Mouse (Mus musculus): ENCODE measurements around the gene Lpp.

The Lpp gene

DNA sequence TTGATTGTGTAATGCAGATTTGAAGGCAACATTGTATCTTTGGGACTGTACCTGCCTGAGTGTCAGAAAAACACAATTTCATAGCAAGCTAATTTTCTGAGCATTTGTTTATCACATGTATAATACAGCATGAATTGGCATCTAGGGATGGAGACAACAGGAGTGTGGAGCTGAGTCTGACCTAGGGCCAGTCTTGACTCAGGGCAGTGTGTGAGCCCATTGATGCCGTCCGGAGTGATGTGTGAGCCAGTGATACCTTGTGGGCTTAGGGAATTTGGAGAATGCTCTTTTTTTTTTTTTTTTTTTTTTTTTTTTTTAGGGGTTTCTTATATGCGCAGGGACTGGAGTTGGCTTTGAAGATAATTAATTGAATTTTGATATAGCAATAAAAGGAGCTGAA lies 174.3 kb downstream of the Lpp start:
- DNase-seq = no peak

DNA sequence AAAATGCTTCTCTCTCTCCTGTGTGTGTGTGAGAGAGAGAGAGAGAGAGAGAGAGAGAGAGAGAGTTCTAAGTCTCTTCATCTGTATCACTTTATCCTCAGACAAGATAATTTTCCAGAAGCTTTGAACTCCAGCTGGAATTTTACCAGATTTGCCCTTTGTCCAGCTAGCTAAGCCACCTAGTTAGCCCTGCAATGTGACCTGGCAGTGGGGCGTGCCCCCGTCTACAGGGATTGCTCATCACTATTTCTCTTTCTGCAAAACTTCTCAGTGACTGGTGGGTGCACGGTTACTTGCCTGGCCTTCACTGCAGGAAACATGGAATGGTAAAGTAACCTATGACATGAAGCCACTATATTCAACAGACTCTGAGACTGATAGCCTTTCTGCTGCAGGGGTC lies 174.8 kb downstream of the Lpp start:
- DNase-seq = no peak

DNA sequence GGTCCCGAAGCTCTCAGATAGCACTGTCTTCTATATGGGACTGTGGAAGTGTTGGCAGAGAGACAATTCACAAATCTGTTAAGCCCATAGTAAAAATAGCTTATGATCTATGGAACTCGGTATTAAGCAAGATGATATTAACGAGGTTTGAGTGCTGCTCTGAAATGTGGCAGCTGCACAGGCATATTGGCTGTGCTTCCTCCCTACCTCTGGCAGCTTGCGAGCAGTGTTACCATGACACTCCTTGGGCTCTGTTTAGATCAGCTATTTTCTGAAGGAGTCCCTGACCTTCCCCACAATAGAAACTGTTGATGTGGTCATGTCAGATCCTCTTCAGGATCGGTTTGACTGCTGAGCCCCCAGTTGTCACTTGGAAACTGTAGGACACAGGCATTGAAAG lies 176.4 kb downstream of the Lpp start:
- no peak for DNase-seq

DNA sequence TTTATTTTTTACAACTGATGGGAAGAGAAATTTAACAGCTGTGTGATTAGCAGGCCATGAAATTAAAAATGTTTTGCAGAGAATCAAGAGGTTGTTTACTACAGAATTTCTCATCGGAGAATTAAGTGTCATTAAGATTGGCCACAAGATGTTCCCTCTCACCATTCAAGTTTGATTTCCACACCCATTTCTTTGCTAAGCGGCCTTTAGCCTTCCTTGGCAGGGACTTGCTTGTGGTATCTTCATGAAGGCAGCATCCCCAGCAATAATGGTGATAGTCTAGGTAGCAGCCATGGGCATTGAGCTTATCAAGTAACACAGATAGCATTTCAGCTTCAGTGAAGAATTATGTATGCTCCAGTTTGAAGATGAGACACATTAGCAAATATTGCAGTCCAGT lies 183.7 kb downstream of the Lpp start:
- no peak for DNase-seq

DNA sequence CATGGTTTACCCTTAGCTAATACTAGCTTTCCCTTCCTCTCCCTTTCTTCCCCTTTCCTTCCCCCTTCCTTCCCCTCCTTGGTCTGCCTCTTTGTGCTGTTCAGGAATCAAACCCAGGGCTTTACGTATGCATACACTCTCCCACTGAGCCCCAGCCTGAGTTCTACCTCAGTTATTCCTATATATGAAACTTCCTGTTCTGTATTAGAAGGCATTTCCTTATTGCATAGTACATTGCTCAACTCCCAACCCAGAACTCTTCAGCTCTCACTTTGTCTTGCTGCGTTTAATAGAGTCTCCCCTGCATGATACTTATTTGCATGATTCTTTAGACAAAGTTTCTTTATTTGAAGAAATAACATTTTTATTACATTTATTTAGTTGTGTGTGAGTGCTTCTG lies 184.5 kb downstream of the Lpp start:
- DNase-seq = no peak

DNA sequence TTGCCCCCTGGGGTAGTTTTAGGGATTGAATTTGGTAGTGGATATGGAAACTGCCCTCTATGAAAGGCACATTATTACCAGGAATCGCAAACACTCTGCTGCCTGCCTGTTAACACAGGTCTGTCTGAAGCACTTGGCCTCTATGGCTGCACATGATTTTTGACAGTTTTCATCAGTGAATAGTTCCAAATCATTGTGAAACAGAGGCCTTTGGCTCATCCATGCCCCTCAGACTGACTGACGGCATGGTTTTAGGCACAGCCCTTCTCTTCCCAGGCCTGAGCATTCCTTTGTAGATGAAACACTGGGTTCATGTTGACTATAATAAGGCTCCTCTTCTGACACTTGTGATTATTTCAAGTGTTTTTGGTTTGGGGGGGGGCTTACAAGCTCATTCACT lies 189.5 kb downstream of the Lpp start:
- no peak for DNase-seq

DNA sequence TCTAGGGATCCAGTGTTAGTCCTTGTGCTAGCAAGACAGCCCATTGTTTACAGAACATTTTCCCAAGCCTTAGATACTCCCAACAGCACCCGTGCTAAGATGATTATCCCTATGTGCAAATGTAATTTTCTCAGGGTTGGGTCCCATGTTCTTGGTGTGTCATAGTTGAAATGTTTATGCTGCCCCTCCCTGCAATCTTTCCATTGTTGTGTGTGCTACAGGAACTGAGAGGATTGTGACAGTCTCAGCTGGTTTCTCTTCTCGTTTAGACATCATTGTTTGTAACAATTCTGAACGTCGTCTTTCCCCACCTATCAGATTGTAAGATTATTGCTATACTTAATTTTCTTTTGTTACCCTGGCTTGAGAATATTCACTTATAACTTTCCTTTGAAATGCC lies 200.2 kb downstream of the Lpp start:
- no peak for DNase-seq

DNA sequence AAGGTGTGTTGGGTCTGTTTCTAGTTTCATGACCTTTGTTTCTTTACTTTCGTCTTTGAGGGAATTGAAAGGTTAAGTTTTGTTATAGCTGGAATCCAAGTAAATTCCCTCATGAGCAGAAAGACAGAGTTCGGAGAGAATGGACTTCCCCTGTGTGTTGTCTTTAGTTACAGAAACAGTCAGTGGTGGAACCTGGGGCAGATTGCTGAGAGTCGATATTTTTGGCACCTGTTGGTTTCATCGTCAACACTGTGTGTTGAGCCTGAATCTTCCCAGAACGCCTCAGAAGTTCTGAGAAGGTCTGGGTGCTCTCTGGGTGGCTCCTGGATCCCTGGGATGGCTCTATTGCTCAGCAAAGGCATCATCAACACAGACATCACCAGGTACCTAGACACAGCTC lies 201.2 kb downstream of the Lpp start:
- DNase-seq = no peak

DNA sequence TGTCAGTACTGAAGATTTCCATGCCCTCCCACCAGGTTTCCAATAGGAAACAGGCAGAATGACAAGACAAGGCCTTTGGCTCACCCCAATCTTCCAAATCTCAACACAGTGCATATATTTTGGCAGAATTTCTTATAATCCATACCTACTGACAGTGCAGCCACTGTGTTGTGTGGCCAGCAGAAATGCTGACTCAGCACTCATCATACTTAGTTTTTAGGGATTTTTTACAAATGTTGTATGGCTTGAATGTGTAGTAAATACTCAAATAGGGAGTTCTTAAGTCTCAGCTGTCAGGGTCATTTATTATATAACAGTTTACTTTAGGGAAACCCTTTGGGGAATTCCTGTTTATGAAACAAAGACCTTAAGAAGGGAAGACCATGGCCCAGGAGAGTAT lies 202.2 kb downstream of the Lpp start:
- DNase-seq = no peak

DNA sequence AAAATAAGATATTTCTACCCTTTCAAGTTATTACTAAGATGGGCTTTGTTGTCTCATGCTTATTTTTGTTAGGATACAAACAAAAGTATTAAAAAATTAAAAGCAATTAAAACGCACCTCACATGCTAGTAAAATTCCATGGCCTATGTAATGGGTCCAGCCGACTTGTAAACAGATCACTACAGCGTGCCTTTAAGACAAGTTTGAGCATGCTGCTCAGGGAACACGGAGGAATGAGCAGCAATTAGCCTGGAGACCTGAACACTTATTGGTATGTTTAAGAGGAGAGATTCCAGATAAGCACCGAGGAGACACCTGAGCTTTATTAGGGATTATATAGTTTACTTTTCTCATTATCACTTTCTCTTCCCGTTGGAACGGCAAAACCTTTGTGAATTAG lies 205.3 kb downstream of the Lpp start:
- DNase-seq = no peak

DNA sequence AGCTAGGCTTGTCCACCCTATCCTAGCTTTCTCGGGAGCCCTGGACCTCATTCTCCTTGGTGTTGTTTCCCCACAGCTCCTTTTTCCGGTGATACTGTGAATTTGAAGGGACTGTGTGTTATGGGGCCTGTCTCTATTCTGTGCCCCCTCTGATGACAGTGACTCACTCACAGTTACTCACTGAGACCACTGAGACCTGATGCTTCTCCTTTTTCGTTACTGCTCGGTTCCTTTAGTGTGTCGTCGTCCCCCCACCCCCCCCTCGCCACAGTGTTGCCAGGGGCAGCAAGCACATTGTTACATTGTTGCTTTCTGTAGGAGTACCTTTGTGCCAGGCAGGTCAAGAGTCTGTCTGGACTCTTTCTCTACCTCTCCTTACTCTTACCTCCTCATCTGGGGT lies 206.5 kb downstream of the Lpp start:
- no peak for DNase-seq

DNA sequence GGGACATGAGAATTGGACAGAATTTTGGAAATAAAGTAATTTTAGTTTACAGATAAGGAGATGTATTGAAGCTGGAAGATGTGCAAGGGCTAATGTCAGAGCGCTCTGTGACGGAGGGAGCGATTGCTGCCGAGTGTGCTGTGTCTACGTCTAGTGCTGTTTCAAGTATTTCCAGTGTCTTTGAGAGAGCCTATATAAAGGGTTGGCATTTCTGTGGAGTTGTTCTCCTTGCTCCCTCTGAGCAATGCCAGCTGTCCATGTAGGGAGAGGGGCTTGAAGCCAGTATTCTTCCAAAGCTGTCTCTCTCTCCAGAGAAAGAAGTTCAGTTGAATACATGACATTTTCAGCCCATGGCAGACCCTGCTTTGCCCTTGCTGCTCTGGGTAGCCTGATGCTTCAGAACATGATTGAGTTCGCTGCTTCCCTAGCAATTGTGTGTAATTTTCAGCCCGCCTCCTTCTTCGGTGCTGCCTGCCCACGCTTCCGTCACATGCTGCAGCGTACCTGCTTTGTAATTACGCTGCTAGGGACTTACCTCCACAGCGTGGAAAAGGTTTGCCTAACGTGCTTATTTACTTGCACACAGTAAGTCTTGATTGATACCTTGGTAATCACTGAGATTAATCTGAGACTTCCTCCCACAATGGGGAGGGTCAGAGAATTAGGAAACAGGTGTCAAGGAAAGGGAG lies 207.1 kb downstream of the Lpp start:
- no peak for DNase-seq

DNA sequence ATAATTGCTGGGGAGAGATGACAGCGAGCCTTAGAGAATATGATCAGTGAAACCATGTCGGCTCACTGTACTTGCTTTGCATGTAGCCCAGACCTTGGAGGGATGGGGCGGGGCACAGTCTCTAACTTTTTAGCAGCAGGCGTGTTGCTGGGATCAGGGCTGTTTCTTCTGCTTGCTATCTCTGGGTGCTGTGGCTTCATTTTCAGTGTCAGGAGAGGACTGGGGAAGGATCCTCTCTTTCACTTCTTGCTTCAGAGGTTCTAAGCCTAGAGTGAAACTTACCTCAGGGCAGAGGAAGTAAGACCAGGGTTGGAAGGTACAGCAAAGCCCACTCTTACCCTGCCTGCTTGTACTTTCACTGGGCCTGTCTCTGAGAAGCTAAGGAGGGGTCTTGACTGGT lies 210.0 kb downstream of the Lpp start:
- no peak for DNase-seq

DNA sequence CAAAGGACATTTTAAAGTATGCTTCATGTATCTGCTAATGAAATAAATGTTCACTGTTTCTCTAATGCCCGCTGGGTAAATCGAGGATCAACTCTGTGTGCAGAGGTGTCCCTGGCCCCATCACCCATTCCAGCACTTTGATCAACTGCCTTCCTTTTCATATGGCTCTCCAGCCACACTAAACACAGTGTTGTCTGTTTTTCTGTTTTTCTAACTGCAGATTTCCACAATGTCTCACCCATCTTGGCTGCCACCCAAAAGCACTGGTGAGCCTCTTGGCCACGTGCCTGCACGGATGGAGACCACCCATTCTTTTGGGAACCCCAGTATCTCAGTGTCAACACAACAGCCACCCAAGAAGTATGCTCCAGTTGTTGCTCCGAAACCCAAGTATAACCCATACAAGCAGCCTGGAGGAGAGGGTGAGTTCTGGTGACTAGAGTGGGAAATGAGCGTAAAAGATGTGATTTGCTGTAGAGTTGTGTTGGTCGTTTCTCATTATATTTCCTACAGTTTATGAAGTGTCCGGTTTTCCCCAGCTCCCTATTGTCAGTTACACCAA lies 214.7 kb downstream of the Lpp start:
- DNase-seq = no peak

DNA sequence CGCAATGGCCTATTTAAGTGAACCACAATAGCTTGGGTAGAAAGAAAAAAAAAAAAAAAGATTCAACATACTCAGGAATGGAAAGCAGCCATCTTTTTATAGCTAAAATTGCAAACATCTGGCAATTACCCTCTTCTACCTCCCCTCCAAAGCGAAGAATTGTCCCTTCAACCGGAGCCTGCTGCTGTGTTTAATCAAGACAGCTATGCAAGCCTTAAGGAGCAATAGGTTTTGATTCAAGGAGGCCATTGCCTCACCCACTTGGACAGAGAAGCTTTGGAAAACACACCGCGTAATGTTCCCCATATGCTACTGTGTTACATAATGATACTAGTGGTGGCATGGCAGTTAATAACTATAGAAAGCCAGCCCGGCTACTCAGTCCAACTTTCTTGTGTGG lies 226.2 kb downstream of the Lpp start:
- peak; percentile 24 for DNase-seq

DNA sequence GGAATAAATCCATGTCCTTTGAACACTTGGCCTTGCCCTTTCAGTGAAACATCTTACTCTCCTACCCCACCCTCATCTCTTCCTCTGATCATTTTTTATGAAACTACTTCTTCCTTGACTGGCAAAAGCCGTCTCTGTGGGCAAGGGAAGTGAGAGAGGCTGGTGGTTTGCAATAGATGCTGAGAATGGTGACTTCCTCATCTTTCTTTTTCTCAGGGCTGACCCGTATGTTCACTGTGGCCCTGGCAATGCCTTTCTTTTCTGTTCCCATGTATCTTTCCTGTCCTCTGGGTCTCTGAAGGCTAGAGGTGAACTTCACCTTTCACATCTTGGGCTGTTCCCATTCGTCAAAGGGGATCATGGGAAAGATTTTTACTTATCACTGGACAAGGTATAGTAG lies 226.7 kb downstream of the Lpp start:
- no peak for DNase-seq

DNA sequence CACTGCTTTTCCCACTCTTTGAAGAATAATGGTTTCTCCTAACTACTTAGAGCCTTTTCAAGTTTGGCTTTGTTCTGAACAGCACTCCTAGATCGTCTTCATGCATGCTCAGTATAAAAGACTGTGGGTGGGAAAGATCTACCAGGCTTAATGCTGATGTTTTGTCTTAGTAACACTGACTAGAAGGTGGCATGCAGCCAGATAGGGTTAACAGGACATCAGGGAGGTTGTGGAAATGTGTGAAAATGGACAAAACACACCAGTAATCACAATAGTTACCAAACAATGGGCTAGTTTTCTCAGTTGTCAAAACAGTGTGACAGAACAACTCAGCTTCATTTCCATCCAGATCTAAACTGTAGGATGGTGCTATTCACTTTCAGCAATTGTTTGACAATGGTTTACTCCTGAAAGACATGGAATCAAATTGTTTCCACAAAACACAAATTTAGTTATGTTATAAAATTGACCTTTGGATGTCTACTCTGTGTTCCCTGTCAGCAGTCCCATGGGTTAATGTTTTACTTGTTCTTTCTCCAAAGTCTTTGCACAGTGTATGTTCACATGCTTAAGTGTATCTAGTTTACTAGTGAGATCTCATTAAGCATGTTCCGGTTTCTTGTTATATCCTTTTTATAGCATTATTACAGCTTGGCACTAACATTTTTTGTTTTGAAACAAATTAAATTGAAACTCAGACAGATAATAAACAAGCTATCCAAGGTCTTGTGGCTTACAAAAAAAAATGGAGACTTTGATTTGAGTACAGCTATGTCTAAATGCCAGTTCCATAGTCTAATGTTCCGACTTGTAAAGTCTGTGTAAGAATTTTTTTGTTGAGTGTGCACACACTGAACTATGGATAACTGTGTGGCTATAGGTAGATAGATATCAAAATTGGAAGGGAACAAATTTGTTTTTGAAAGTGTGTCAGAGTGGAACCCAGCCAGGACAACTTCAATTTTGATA lies 229.2 kb downstream of the Lpp start:
- no peak for DNase-seq

DNA sequence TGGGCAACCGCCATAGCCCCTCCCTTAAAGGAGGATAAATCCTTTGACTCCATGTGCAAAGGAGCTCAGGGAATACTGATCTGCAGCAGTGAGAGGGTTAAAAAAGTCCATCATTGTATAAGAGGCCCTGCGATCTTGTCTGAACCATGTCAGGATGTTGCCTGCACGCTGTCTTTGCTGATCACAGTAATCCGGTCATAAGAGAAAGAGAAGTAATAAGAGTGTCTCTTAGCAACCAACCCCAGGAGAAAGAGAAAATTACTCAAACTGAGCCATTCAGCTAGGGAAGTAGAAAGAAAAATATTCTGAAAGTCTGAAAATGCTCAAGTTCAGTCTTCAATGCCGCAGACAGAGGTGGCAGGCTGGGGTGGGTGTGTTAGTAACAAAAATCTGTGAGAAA lies 231.0 kb downstream of the Lpp start:
- no peak for DNase-seq

DNA sequence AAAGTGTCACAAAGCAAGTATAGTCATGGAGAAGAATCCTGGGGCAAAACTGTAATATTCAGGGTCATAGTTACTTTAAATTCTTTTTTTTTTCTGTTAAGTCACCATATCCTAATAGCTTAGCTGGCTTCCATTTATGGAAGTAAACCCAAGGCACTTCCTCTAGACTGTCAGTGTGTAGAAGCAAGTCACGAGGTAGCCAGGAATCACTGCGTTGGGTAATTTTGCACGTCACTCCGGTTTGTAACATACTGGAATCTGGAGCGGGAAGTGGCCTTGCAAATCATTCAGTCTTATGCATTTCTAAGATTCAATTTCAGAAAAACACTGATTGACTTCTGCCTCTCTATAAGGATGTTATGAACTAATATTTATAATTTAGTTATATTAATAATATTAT lies 232.3 kb downstream of the Lpp start:
- DNase-seq = no peak

DNA sequence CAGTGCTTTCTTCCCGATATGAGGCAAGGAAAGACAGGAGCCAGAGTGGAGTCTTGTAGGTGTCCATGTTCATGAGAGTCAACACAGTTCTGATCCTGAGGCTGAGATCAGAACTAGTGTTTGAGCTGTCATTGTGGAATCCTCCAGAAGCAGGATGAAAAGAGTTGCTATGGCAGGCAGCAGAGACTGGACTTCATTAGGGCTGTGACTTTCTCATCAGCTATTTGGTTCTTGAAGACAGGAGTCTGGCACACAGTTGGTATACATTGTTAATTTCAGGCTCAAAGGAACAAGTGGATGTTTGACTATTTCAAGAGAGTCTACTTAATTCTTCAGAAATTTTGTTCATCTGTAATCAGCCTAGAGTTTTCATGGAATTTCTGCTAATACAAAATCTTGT lies 235.5 kb downstream of the Lpp start:
- DNase-seq = no peak

DNA sequence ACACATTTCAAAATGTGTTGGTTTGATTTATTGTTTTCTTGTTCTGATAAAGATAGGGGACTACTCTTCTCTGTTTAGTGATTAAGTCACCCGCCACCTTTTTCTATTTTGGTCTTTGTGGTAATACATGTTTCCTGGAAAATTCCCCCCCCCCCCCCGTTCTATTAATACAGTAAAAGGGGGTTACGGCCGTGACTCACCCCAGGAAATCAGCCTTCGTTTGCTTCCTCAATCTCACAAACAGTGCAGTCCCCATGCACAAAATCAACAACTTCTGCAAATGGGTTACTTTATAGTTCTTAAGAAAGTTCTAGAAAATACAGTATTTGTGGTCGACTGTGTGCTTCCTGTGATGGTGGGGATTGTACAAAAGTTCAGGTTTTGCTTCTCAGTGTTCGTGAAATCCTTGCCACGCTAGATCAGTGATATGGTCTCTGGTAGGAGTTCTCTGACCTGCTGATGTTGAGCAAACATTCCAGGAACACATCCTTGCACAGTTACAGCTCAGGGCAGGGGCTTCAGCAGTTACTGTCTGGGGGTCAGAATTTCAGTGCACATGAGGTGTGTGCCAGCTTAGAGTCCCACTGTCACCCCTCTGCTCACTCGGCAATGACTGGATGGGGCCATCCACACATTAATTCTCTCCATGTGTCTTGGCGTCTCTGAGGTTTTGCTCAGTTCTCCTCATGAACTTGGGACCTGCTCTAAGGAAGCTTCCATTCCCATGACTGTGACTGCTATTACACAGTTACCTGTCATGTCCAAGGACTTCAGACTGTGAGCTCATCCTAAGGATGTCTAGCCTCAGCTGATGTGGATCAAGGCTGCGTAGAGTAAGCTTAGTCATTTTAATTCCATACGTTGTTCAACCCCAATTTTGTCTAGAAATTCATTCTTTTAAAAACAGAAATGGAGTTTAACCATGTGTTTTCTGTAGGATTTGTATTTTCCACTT lies 236.2 kb downstream of the Lpp start:
- DNase-seq = no peak

DNA sequence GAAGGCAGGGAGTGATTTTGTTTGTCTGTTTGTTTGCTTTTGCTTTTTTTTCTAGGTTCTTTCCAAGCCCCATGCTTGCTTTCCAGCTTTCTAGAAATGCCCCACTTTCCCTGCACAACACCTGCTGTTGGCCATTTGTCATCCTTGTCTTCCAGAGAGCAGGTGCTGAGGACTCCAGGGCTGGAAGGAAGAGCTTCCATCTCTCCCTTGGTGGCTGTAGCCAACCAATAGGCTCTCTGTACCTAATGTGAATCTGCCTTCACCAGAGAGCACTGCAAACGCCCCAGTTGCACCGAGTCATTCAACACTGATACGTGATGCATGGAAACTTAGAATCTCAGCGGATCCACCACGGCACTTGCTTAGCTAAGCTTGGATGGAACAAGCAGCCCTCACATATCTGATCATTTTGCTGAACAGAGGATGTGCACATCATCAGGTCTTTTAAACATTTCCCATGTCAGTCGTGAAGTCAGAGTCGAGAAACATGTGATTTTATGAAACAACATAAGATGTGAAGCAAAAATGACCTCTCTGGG lies 242.1 kb downstream of the Lpp start:
- no peak for DNase-seq

DNA sequence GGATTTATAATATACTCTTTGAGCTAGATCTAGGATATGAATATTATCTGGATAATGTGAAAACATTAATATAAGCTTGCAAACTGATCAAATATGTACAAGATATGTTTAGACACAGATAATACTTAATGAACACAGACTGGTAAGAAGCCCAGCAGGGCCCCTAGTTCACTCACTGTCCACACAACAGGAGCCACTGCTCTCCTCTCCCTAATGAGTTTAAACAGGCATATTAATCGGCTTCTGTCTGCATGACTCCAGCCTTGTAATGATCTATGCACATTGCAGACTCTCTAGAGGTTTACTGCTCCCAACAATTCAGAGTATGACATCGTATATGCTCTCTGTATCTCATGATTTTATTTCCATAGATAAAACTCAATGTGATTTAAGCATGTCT lies 243.6 kb downstream of the Lpp start:
- DNase-seq = no peak

Data from embryo, embryonic 11 days (tissue).